Mouse (Mus musculus): ENCODE measurements around the gene Mettl23.
A peak's percentile ranks its signal among the peaks of the same experiment; 100 is the strongest.
"Not testable (repeated sequence)": the region's sequence is repeated elsewhere in the genome, so short reads cannot be mapped to it uniquely, and the experiment has no call there.

Gene Mettl23

GRCm38 (mm10) chr11:116847187-116848085 is 4.4 kb downstream of the Mettl23 start:
- DNase-seq (ENCODE audit: low spot score in 2 of 2) = no peak

GRCm38 (mm10) chr11:116848086-116848876 is 5.2 kb downstream of the Mettl23 start:
- no peak for DNase-seq (ENCODE audit: low spot score in 2 of 2)

- not testable (repeated sequence) for DNase-seq (ENCODE audit: low spot score in 2 of 2)
These were observed 5.8 kb downstream of the Mettl23 start for GRCm38 (mm10) chr11:116848877-116849178.

- DNase-seq (ENCODE audit: low spot score in 2 of 2) = no peak
These were observed 6.5 kb downstream of the Mettl23 start for GRCm38 (mm10) chr11:116849587-116849986.

- DNase-seq (ENCODE audit: low spot score in 2 of 2) = no peak
These were observed 7.0 kb downstream of the Mettl23 start for GRCm38 (mm10) chr11:116850085-116850484.

GRCm38 (mm10) chr11:116850833-116851477 is 7.9 kb downstream of the Mettl23 start:
- no peak for DNase-seq (ENCODE audit: low spot score in 2 of 2)

GRCm38 (mm10) chr11:116851576-116852290 is 8.7 kb downstream of the Mettl23 start:
- no peak for DNase-seq (ENCODE audit: low spot score in 2 of 2)

GRCm38 (mm10) chr11:116852291-116852890 is 9.3 kb downstream of the Mettl23 start, which contains the start of gene Mfsd11:
Gene Mfsd11, plus strand, starts transcription at chr11:116852440.
- peak; percentile 45 to 76 for DNase-seq (ENCODE audit: low spot score in 2 of 2)

GRCm38 (mm10) chr11:116852891-116853511 is 9.9 kb downstream of the Mettl23 start, which contains the start of gene Srsf2:
Gene Srsf2, minus strand, starts transcription at chr11:116853094.
- DNase-seq (ENCODE audit: low spot score in 2 of 2) = peak; percentile 97 to 98

GRCm38 (mm10) chr11:116853512-116853928 is 10.4 kb downstream of the Mettl23 start:
- peak; percentile 95 to 97 for DNase-seq (ENCODE audit: low spot score in 2 of 2)

- no peak for DNase-seq (ENCODE audit: low spot score in 2 of 2)
These were observed 11.2 kb downstream of the Mettl23 start for GRCm38 (mm10) chr11:116854279-116854678.

GRCm38 (mm10) chr11:116857183-116857850 is 14.2 kb downstream of the Mettl23 start:
- no peak for DNase-seq (ENCODE audit: low spot score in 2 of 2)

- DNase-seq (ENCODE audit: low spot score in 2 of 2) = no peak
These were observed 21.4 kb downstream of the Mettl23 start for GRCm38 (mm10) chr11:116864444-116864843.

- DNase-seq (ENCODE audit: low spot score in 2 of 2) = no peak
These were observed 23.0 kb downstream of the Mettl23 start for GRCm38 (mm10) chr11:116865945-116866585.

GRCm38 (mm10) chr11:116868129-116868528 is 25.1 kb downstream of the Mettl23 start:
- no peak for DNase-seq (ENCODE audit: low spot score in 2 of 2)

- no peak for DNase-seq (ENCODE audit: low spot score in 2 of 2)
These were observed 26.1 kb downstream of the Mettl23 start for GRCm38 (mm10) chr11:116869223-116869622.

GRCm38 (mm10) chr11:116869641-116870040 is 26.6 kb downstream of the Mettl23 start:
- DNase-seq (ENCODE audit: low spot score in 2 of 2) = no peak

GRCm38 (mm10) chr11:116871538-116871937 is 28.5 kb downstream of the Mettl23 start:
- DNase-seq (ENCODE audit: low spot score in 2 of 2) = no peak

GRCm38 (mm10) chr11:116873987-116874386 is 30.9 kb downstream of the Mettl23 start:
- no peak for DNase-seq (ENCODE audit: low spot score in 2 of 2)
